Mouse (Mus musculus) kidney, adult 11 months (tissue): Measurements from ENCODE around the gene Gpx2.
"Not testable (repeated sequence)": the region's sequence is repeated elsewhere in the genome, so short reads cannot be mapped to it uniquely, and the experiment has no call there.

Experiments
- DNase-seq: peaks from one replicate; pipeline ENCODE4 v3.0.0; 2022

Gpx2 gene

DNA sequence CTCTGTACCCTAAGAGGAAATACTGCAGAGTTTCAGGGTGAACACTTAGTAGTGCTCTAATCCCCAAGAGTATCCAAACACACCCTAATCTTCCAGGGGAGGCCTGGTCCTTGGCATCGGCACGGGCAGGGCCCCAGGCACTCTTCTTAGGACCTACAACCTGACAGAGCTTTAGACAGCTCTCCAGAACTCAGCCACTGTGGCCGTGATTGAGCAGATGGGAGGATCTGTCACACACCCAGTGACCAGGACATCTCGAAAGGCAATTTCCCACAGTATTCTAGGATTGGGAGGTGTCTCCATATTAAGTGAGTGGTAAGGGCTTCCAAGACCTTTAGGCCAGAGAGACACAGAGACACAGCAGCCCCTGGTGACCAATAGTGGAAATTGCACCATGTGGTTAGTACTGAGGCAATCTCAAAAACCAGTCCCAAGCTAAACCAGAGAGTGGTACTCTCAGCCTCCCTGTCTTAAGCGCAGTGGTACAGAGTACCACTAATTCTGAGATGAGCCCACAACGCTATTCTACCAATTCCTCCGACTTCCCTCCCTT lies 8.4 kb upstream of the Gpx2 start:
- peak; percentile 31 for DNase-seq

DNA sequence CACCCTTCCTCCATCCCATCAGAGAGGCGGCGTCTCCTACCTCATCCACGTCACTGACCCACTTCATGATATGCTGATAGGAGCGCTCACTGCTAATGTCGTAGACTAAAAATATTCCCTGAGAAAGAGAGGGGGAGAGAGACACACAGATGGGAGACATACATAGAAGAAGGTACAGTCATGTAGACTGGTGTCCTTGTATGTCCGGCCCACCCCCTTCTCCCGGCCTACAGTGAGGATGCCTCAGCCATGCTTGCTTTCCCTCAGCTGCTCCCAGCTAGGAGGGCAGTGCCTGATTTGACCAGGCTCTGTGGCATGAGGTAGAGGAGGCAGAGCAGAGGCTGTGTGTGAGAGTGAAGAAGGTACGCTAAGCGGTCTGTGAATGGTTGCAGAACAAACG lies 7.7 kb upstream of the Gpx2 start:
- no peak for DNase-seq

DNA sequence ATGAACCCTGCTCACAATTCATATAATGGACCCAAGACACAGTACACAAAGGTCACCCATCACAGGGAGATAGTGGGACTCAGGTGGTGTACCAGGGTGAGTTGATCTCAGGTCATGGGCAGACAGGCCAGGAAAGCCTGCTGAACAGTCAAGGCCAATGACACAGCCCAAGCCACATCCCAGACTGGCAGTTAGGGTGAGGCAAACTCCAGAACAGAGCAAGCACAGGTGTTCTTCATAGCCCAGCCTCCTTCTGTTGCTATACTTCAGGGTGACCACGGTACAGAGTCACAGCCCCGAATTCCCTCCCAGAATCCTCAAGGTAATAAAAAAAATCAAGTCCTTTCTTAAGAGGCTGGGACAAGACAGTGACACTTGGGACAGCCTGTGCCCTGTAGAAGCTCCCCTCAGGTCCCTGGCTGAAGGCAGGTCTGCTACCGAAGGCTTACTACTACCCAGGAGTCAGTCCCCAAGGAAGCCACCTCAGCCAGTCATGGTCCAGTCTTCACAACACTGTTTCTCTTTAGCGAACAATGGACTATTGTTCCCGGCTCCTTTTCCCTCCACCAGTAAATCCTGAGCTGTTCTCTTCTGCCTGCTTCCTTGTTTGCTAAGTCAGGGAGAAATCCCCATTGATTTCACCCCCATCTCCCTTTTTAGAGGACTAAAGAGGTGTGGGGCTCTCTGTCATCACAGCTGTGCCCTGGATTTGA lies 2.8 kb upstream of the Gpx2 start:
- DNase-seq: no peak

DNA sequence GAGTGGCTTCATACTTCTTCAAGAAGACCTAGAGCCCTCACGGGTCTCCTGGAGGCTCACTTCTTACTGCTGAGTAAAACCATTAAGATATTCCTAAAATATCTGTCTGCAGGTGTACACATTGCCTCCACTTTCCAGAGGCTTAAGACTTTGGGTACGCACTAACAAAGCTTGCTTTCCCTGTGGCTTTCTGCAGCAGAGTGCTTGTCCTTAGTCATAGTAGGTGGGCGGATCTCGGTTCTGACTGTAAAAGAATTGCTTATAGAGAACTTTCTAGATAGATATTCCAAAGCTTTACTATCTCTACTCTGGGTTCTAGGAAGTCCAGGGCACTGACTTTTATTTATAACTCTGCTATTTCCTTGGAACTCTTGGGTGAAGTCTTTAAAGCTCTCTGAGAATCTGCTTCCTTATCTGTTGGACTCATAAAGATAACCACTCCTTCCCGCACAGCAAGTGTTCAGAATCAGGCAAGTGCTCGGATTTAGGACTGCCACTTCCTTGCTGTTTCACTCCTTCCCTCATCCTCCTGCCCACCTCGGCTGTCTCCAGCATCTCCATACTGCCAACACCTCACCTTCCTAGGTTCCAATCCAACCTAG lies 1.7 kb upstream of the Gpx2 start:
- no peak for DNase-seq

DNA sequence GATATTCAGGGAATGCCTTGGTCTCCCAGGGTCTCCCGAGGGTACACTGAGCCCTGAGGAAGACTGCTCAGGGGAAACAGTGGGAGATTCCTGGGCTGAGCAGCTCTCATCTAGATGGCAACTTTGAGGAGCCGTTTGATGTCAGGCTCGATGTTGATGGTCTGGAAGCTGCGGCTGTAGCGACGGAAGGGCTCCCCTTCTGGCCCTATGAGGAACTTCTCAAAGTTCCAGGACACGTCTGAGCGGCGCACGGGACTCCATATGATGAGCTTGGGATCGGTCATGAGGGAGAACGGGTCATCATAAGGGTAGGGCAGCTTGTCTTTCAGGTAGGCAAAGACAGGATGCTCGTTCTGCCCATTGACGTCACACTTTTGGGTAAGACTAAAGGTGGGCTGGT lies 2.8 kb downstream of the Gpx2 start:
- DNase-seq: not testable (repeated sequence)

DNA sequence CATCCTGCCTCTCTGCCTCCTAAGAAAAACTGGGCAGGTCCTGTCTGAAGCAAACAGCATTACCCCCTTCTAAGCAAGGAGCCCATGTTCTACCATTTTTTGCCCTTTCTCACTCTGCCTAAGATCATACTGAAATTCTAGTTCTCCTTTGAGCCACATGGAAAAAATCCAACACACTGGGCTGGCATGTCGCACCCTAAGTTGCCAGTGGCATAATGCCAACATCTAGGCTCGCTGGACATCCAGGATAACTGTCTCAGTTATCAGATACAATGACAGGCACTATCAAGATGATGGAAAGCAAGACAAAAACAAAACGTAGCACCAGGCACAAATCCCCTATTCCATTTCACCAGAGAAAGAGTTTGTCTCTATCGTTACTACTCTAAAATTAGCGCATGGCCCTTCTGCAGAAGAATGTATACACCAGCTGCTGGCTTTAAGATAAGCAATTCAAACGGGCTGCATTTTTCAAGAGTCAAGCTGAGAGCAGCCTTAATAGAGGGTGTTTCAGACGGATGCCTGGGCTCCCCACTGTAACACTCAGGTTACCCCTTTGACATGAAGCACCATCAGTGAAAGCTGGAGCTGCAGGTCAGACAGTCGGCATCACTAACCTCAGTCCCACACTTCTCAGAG lies 4.8 kb downstream of the Gpx2 start:
- no peak for DNase-seq

DNA sequence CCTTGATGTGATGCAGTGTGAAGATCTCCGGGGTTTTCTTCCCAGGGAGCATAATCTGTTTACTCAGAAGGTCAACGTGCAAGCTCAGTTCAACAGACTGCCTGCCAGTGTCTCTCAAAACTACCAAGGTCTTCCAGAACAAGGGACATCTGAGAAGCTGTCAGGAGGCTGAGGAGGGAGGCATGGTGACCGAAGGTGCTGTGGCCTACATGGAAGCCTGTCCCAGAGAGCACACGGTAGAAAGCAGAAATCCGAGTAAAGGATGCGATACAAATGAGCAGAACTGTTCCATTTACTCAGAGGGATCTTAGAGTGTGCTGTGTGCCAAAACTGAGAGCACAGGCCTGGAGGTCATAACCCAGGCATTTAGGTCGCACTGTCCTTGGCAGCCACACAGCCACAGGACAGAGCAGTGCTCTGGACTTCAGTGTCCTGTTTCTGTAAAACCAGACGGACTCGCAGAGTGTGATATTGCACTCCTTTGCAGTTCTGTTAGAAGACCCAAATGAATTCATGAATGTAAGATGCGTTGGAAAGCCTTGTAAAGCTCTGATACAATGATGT lies 11.2 kb downstream of the Gpx2 start:
- no peak for DNase-seq

DNA sequence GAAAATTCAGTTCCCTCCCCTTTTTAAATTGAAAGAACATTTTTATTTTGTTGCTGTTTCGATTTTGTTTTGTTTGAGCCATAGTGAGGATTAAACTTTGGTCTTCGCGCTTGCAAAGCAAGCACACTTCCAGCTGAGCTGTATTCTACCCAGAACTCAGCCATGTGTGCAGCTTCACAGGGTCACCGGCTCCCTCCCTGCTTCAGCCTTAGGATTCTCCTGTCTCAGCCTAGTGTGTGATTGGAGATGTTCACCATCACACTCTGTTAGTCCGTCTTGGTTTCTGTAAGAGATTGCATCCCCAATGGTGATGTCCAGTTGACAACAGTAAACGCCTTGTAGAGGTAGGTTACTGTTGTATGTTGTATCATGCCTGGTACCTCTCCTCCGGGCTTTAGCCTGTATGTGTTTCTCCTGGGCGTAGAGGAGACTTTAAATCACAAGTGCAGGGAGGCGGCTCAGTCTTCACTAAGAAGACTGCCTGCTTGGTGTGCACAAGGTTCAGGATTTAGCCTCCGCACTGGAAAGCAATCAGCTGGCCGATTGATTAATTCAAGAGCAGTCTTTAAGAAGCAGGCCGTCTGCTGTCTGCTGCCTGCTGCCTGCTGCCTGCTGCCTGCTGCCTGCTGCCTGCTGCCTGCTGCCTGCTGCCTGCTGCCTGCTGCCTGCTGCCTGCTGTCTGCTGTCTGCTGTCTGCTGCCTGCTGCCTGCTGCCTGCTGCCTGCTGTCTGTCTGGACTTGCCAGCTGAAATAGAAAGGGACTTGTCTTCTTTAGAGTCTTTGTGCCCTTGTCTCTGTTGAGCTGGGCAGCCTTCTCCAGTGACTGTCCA lies 14.5 kb downstream of the Gpx2 start:
- no peak for DNase-seq

DNA sequence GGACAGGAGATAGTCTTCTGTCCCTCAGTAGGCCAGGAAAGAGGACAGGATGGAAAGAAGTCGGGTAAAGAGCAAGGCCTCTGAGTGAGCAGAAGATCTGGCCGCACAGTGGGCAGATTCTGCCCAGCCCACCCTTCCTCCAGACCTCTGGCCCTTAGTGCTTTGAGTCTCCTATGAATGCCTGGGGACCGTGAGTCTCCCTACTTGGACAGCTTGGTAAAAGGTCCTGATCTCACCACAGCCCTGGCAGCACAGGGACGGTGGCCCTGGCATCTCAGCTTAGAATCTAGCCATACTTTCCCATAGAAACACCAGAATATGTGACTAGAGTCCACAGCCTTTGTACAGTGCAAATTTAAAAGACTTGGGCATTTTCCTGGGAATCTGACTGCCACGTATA lies 15.4 kb downstream of the Gpx2 start:
- no peak for DNase-seq

DNA sequence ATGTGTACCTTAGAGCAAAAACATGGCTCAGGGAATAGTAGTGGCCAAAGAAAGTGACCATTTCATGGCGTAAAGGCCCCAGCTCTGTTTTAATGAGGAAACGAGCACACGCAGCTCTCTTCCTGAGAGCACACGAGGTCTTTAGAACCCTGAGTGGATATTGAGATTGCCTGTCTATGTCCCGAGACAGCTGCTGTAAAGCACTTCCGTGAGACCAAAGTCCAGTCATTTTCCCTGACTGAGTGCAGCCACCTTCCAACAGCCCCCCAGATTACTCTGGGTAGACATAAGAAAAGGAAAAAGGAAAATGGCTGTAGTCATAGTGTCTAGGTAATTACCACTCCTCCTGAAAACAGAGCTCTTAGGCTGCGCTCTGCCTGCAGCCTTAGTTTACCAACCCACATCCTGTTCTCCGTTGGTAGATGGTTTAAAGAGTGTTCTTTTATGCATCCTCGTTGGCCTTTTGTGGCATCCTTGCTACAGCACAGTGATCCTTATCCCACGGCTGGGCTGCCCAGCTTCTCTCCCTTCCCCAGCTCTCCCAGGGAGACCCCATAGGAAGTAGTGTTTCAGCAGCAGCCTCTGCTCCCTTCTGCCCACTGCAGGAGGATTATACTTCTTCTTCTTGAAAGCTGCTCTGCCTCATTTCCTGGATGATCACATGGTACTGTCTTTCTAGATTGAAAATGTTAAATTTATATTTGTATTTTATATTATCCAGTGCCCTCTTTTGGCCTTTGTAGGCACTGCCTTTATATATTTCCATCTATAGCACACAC lies 16.9 kb downstream of the Gpx2 start:
- no peak for DNase-seq

DNA sequence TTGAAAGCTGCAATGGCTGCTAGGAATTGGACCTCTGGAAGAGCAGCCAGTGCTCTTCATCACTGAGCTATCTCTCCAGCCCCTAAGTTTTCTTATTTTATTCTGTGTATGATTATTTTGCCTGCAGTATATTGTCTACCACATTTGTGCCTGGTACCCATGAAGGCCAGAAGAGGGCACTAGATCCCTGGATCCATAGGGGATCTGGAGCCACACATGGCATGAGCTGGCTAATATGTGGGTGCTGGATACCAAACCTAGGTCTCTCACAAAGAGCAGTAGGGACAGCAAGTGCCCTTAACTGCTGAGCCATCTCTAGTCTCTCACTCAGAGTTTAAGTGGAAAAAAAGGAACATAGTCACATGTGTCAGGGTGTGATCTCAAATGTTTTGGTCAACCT lies 17.5 kb downstream of the Gpx2 start:
- DNase-seq: no peak

DNA sequence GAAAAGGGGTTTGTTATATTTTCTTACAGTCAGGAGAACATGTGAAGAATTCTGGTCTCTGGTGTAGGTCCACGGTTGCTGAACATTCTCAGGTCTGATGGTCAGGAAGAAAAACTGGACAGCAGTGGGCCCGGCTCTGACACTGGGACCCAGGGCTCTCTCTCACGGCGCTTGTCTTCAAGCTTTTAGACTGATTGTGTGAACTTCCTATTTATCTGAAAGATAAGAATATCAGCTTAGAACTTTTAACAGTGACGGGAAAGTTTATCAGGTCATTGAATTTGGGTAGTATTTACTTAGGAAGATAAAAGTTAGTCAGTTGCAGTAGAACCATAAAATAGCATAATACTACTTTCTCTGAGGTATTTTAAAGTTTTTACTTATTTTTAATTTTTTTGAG lies 18.5 kb downstream of the Gpx2 start:
- DNase-seq: no peak

DNA sequence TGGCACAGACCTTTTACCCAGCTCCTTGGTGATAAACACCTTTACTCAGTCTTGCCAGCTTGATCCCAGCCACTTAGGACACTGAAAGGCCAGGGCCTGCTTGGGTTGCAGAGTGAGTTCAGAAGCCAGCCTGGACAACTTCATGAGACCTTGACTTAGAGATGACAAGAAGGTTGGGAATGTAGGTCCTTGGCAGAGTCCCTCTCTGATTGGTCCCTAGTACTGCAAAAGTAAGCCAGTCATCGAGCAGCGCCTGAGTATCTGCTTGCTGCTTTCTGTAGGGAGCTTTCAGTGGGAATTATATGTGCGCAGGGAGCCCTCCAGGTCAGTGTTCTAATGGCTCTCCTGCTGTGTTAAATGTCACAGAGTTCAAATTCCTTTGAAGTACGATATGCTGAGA lies 20.2 kb downstream of the Gpx2 start:
- no peak for DNase-seq

DNA sequence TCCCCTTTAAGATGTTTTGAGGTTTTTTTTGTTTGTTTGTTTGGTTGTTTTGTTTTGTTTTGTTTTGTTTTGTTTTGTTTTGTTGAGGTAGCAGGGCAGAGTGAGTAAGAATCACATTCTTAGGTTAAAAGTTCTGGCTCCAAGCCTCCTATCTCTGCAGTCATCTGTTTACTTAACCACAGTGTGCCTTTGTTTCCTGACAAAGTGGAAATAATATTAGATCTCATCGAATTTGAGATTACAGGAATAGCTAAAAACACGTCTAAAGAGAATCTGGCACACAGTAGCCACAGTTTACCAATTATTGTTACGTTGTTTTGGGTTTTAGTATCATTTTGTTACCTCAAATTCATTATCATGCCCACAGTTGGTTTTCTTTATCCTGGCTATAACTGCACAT lies 20.7 kb downstream of the Gpx2 start:
- DNase-seq: no peak

DNA sequence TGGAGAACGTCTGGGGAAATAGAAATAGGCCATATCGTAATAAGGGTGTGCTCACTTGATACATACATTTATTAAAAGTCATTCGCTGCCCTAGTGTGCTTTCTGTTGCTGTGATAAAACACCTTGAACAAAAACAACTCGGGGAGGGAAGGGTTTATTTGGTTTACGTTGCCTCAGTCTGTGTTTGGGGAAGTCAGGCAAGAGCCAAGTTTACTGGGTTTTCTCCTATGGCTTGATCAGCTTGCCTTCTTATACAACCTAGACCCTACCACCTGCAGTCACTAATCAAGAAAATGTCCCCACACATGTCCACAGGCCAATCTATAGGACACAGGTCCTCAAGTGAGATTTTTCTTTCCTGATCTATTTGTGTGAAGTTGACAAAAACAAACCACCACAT lies 23.8 kb downstream of the Gpx2 start:
- no peak for DNase-seq

DNA sequence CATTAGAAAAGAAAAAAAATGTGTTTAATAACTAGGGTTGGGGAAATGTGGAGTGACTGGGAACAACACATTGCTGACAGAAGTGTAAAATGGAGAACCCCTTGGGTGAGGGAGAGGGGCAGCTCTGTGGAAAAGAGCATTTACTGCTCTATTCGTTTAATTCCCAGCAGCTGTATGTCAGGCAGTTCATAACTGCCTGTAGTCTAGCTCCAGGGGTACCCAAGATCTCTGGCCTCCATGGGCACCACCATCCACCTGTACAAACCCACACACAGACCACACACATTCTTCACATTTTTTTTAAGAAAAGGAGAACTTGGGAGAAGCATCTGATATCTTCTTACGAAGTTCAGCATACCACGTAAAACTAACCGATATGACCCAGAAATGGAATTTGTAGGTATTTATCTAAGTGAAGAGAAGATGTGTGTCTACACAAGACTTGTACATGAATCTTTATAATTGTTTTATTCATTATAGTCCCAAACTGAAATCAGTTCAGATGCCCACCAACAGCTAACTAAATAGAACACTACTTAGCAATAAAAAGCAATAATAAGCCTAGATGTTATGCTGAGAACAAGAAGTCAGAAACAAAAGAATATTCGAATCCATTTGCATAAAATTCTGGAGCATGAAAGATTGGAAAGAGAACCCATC lies 24.4 kb downstream of the Gpx2 start:
- DNase-seq: no peak

DNA sequence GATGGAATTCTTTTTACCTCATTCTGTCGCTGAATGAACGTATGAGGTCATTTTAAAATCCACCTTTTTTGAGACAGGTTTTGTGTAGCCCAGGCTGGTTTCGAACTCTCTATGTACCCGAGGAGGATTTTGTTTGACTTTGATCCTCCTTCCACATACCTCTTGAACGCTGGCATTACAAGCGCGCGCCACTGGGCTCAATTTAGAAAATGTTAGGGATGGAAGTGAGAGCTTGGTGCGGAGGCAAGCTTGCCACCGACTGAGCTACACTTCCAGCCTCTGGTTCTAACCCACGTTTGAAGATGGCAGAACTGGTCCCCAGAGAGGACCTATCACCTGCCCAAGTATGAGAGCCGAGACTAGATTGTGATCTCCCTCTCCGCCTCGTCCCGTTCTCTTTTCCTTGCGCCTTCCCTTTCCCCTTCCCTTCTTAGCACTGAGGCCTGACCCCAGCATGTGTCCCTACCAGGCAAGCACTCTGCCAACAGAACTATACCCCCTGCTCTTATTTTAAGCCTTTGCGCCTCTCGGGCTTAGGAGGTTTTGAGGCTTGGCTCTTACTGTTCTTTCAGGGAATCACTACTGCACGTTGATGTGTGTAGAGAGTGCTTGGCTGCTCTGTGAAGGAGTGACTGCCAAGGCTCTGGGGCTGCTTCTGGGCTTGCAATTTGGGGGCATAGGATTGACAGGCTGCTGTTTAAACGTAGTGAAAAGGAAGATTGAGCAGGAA lies 29.3 kb downstream of the Gpx2 start:
- no peak for DNase-seq

DNA sequence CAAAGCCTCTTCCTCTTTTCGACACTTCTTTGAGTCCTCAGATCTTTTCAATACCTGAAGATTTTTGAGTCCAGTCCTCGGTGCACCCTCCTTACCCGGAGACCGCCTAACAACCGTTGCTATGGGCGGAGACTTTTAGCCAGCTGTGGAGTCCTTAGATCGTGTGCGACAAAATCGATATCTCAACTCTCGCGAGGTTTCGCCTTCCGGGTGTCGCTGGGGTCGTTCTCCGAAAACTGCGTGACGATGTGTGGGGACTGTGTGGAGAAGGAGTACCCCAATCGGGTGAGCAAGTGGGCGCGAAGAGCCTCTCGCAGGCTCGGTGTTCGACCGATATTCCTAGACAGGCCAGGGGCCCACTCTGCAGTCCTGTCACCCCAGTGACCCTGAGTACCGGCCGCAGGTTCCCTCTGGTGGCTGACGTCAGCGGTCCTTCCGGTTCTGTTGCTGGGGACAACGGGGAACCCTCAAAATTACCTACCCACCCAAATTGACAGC lies 30.0 kb downstream of the Gpx2 start, which contains the start of the genes Churc1 and Fntb:
Gene Churc1, plus strand, starts transcription at position 185 of the 498 bp plus-strand sequence.
Gene Fntb, plus strand, starts transcription at position 236 of the 498 bp plus-strand sequence.
- peak; percentile 90 for DNase-seq

DNA sequence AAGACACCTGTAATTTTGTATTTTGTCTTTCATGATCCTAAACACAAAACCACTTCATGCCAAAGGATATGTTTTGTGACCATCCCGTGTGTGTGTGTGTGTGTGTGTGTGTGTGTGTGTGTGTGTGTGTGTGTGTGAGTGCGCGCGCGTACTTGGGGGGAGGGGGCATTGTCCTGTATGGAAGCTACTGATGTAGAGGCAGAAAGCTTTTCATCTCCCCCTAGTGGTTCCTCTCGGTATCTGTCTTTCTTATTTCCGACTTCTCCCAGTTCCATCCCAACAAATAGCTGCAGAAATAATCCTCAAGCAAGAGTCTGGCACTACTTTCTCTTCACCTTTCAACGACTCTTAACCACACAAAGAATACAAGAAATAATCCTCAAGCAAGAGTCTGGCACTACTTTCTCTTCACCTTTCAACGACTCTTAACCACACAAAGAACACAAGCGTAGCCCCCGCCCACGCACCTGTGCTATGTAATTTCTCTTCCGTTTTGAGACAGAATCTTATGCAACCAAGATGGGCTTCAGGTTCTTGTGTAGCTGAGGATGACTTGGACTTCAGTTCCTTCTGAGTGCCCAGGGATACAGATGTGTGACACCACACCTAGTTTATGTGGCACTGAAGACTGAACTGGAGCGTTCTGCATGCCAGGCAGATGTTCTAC lies 42.6 kb downstream of the Gpx2 start:
- no peak for DNase-seq
